Mouse (Mus musculus): ENCODE results near the gene Gm36864. TPM values are rescaled to one million over a fixed set of nuclear protein-coding genes. Genes with fewer than 3 reads are reported as not detected.
"Not testable (repeated sequence)": the region's sequence is repeated elsewhere in the genome, so short reads cannot be mapped to it uniquely, and the experiment has no call there.

Gene Gm36864
- polyA plus RNA-seq, 1 experiment from 2014 or later, result not detected

DNA sequence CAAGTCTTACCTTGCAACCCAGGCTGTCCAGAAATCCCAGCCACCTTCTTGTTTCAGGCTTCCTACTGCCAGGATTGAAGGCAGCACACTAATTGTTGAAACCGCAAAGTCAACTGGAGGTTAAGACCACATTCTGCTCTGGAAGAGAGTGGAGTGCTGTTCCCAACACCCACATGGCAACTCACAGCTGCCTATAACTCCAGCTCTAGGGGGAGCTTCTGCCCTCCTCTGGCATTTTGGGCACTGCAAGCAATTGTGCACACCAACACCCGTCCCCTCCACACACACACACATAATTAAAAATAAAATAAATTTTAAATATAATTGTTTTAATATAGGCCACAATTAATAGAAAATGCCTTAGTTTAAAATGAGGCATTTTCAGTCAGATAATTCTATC is 5.2 kb downstream of the Gm36864 start:
- Histone ChIP-seq H3K4me1 (replicated peaks) (peaks cover 9% of the 10 kb centered on the region), H3K36me3 (no peaks in the 10 kb centered on the region), H3K9me3 (no peaks in the 10 kb centered on the region), H3K27me3 (no peaks in the 10 kb centered on the region), H3K9ac (replicated peaks) (no peak overlapping the region), H3K27ac (no peak overlapping the region), H3K4me3 (replicated peaks) (no peak overlapping the region), H3K4me2 (replicated peaks) (no peak overlapping the region)
- WGBS, result 72% methylated on average over 2 of the region's 2 CpGs
- ATAC-seq, result no peak

GRCm38 (mm10) chr7:44244080-44244479 is 8.1 kb downstream of the Gm36864 start:
- no peak overlapping the region for H3K4me3 ChIP-seq (replicated peaks)
- H3K4me1 ChIP-seq (replicated peaks), result peaks cover 27% of the 10 kb centered on the region
- H3K36me3 ChIP-seq, result peaks cover 11% of the 10 kb centered on the region
- no peak overlapping the region for H3K27ac ChIP-seq
- H3K4me2 ChIP-seq (replicated peaks), result no peak overlapping the region
- H3K9me3 ChIP-seq, result no peaks in the 10 kb centered on the region
- ATAC-seq, result no peak
- no peak overlapping the region for H3K9ac ChIP-seq (replicated peaks)
- H3K27me3 ChIP-seq, result no peaks in the 10 kb centered on the region
- WGBS, result 71% methylated on average over 1 of the region's 1 CpGs

DNA sequence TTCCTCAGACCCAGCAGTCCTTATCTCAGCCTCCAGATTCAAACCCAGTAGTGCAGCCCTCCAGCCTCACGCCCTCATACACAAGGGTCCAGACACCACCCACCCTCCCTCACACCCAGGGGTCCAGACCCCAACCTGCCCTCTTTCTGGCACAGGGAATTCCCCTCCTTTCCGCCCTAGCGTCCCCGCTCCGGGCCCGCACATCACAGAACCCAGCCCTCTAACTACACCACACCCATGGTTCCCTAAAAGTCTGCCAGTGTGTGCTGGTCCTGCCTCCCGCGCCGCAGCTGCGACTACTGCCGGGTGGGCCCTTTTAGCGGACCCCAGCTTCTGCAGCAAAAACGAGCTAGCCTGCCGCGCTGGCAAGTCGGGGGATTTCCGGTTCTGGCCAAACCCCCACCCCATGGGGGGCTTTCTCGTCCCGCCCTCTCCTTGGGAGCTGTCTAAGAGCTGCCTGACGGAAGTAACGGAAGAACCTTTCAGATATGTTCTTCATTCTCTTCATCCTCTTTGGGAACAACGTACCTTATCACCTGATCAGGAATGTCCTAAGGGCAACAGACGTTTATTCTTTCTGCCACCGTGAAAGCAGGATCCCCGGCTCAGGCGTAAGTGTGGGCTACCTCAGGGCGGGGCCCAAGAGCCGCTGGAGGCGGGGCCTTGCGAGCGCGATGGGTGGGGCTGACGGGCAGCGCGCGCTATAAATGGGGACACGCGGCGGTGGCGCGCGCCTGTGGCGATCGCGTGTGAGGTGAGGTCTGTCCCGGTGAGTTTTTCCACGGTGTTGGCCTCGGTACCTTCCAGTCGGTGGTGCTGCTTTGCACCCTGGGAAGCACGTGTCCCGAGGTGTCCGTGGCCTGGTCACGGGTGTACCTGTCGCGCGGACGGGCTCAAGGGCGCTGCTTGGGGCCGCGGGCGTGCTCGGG is 10.3 kb downstream of the Gm36864 start, which contains the start of the genes 1700028J19Rik and 2410002F23Rik:
TSS of gene 1700028J19Rik (minus strand) at position 641 of the 929 bp plus-strand sequence.
TSS of gene 2410002F23Rik (plus strand) at position 668 of the 929 bp plus-strand sequence.
- Histone ChIP-seq H3K4me1 (replicated peaks) (peaks cover 40% of the 10 kb centered on the region), H3K9ac (replicated peaks) (peak within 1 kb of the TSS; percentile 92), H3K9me3 (no peaks in the 10 kb centered on the region), H3K27ac (peak within 1 kb of the TSS; percentile 94), H3K4me2 (replicated peaks) (peak within 1 kb of the TSS; percentile 82), H3K36me3 (peaks cover 33% of the 10 kb centered on the region), H3K27me3 (no peaks in the 10 kb centered on the region), H3K4me3 (replicated peaks) (peak within 1 kb of the TSS; percentile 90)
- ATAC-seq, result peak; percentile 88
- WGBS, result under 1% methylated on average over 62 of the region's 62 CpGs

DNA sequence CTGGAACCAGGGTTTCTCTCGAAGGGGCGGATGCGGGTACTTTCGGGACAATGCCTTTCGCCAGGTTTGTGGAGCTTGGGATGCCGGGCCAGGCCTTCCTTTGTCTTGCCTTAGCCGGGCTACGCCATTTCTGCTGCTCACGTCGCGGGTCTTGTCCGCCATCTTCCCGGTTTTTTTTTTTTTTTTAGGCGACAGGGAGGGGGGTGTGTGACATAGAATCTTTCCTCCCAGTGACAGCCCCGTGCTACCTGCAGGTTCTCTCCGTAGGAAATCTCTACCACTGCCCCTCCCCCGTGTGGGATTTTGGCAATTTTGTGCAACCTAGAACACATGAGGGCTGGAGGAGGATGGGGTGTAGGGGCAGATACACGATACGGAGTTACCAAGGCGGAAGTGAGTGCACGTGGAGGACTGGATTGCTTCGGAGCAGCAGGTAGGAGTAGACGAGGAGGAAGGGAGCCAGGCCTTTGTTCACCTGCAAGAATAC is 11.1 kb downstream of the Gm36864 start:
- Histone ChIP-seq H3K27ac (peak overlapping the region; percentile 94), H3K4me2 (replicated peaks) (peak overlapping the region; percentile 82), H3K36me3 (peaks cover 37% of the 10 kb centered on the region), H3K9ac (replicated peaks) (peak overlapping the region; percentile 92), H3K9me3 (no peaks in the 10 kb centered on the region), H3K4me3 (replicated peaks) (peak overlapping the region; percentile 90), H3K27me3 (no peaks in the 10 kb centered on the region), H3K4me1 (replicated peaks) (peaks cover 40% of the 10 kb centered on the region)
- 0% methylated on average over 23 of the region's 23 CpGs for WGBS
- peak; percentile 16 for ATAC-seq

- H3K4me3 ChIP-seq (replicated peaks), result peak overlapping the region; percentile 90
- 97% methylated on average over 2 of the region's 2 CpGs for WGBS
- H3K36me3 ChIP-seq, result peaks cover 47% of the 10 kb centered on the region
- ATAC-seq, result no peak
- H3K9me3 ChIP-seq, result no peaks in the 10 kb centered on the region
- H3K4me1 ChIP-seq (replicated peaks), result peaks cover 48% of the 10 kb centered on the region
- H3K27me3 ChIP-seq, result no peaks in the 10 kb centered on the region
- peak overlapping the region; percentile 82 for H3K4me2 ChIP-seq (replicated peaks)
- peak overlapping the region; percentile 92 for H3K9ac ChIP-seq (replicated peaks)
- no peak overlapping the region for H3K27ac ChIP-seq
Measured at GRCm38 (mm10) chr7:44247971-44248370, 12.0 kb downstream of the Gm36864 start.

DNA sequence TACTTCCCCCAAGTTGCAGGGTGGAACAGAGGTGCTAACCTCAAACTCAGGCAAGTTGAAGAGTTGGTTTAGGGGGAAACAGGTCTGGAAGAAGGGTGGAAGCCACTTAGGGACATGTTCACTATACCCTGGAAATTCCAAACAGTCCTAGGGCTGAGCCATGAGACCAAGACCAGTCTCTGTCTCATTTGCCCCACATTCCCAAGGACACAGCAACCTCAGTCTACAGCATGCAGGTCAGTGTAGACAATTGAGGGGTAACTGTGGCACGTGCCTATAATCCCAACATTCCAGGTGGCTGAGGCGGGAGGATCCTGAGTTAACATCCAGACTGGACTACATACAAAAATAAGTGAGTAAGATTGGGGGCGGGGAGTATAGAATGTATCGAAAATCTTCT is 13.3 kb downstream of the Gm36864 start:
- H3K9me3 ChIP-seq, result no peaks in the 10 kb centered on the region
- H3K36me3 ChIP-seq, result peaks cover 59% of the 10 kb centered on the region
- H3K27ac ChIP-seq, result no peak overlapping the region
- no peaks in the 10 kb centered on the region for H3K27me3 ChIP-seq
- no peak overlapping the region for H3K4me2 ChIP-seq (replicated peaks)
- H3K4me1 ChIP-seq (replicated peaks), result peaks cover 50% of the 10 kb centered on the region
- no peak for ATAC-seq
- WGBS, result 97% methylated on average over 4 of the region's 4 CpGs
- no peak overlapping the region for H3K4me3 ChIP-seq (replicated peaks)
- H3K9ac ChIP-seq (replicated peaks), result no peak overlapping the region

GRCm38 (mm10) chr7:44250732-44251275 is 14.8 kb downstream of the Gm36864 start:
- not testable (repeated sequence) for H3K9ac ChIP-seq (replicated peaks); H3K4me3 ChIP-seq (replicated peaks); H3K27ac ChIP-seq; H3K27me3 ChIP-seq; H3K9me3 ChIP-seq; ATAC-seq; H3K4me2 ChIP-seq (replicated peaks)
- WGBS, result 93% methylated on average over 17 of the region's 17 CpGs
- peaks cover 42% of the 10 kb centered on the region for H3K4me1 ChIP-seq (replicated peaks)
- peaks cover 70% of the 10 kb centered on the region for H3K36me3 ChIP-seq

- 70% methylated on average over 15 of the region's 15 CpGs for WGBS
- no peak overlapping the region for H3K4me3 ChIP-seq (replicated peaks)
- H3K36me3 ChIP-seq, result peaks cover 67% of the 10 kb centered on the region
- ATAC-seq, result no peak
- peak overlapping the region; percentile 14; the same call in 1 of the 2 replicates for H3K27ac ChIP-seq
- H3K4me2 ChIP-seq (replicated peaks), result no peak overlapping the region
- no peaks in the 10 kb centered on the region for H3K27me3 ChIP-seq
- H3K4me1 ChIP-seq (replicated peaks), result peaks cover 33% of the 10 kb centered on the region
- no peaks in the 10 kb centered on the region for H3K9me3 ChIP-seq
- H3K9ac ChIP-seq (replicated peaks), result 0 out of 2 replicates have a peak overlapping the region, but pooled peaks have one; percentile 42
Measured at GRCm38 (mm10) chr7:44253023-44253616, 17.1 kb downstream of the Gm36864 start.

GRCm38 (mm10) chr7:44254930-44255329 is 19.0 kb downstream of the Gm36864 start:
- no peaks in the 10 kb centered on the region for H3K27me3 ChIP-seq
- no peak overlapping the region for H3K9ac ChIP-seq (replicated peaks)
- H3K9me3 ChIP-seq, result no peaks in the 10 kb centered on the region
- 87% methylated on average over 6 of the region's 6 CpGs for WGBS
- no peak for ATAC-seq
- H3K4me1 ChIP-seq (replicated peaks), result peaks cover 16% of the 10 kb centered on the region; the same call in 1 of the 2 replicates
- no peak overlapping the region for H3K4me3 ChIP-seq (replicated peaks)
- peaks cover 50% of the 10 kb centered on the region for H3K36me3 ChIP-seq
- H3K4me2 ChIP-seq (replicated peaks), result no peak overlapping the region
- H3K27ac ChIP-seq, result no peak overlapping the region

DNA sequence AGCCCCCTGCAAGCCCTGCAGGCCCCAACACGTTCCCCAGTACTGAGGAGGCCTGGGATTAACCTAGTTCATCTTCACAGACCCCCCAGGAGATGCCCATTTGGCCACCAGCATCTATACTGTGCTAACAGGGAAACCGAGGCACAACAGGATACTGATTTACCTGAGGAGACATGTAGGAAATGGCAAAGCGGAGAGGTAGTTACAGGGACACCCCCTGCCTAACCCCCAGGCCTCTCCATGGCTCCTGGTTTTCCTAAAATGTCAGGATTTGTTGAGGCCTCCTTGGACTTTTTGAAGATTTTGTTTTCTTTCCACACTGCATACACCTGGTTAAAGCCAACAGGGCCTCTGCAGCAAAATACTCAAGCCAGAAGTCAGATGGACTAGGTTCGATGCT is 21.3 kb downstream of the Gm36864 start, which contains the start of gene Acp4:
TSS of gene Acp4 (minus strand) at position 101 of the 400 bp plus-strand sequence.
- H3K36me3 ChIP-seq, result peaks cover 30% of the 10 kb centered on the region
- H3K9me3 ChIP-seq, result no peaks in the 10 kb centered on the region
- WGBS, result 80% methylated on average over 4 of the region's 4 CpGs
- no peak within 1 kb of the TSS for H3K4me2 ChIP-seq (replicated peaks)
- no peak for ATAC-seq
- H3K27me3 ChIP-seq, result peaks cover 10% of the 10 kb centered on the region; the same call in 1 of the 2 replicates
- H3K4me1 ChIP-seq (replicated peaks), result 0 out of 2 replicates have a peak, but pooled peaks cover 8% of the 10 kb centered on the region
- no peak within 1 kb of the TSS for H3K4me3 ChIP-seq (replicated peaks)
- H3K27ac ChIP-seq, result no peak within 1 kb of the TSS
- no peak within 1 kb of the TSS for H3K9ac ChIP-seq (replicated peaks)

DNA sequence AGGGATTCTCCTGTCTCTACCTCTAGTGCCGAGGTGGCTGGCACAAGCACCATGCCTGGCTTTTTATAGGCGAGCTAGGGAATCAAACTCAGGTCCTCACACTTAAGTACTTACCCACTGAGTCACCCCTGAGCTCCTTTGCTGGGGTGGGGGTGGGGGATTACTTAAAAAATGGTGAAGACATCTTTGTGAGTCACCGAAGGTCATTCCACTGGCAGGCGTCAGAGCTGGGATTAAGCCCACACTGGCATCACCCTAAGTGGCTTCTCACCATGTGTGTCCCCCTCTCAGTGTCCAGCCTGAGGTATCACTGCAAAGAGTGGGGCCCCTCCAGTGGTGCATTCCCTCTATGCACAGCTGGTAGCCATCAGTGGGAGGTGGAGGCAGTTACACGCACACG is 24.4 kb downstream of the Gm36864 start:
- H3K27me3 ChIP-seq, result peaks cover 15% of the 10 kb centered on the region; the same call in 1 of the 2 replicates
- no peak overlapping the region for H3K27ac ChIP-seq
- H3K4me3 ChIP-seq (replicated peaks), result no peak overlapping the region
- ATAC-seq, result no peak
- peaks cover 7% of the 10 kb centered on the region for H3K4me1 ChIP-seq (replicated peaks)
- WGBS, result 73% methylated on average over 6 of the region's 6 CpGs
- H3K9me3 ChIP-seq, result no peaks in the 10 kb centered on the region
- H3K9ac ChIP-seq (replicated peaks), result no peak overlapping the region
- no peaks in the 10 kb centered on the region for H3K36me3 ChIP-seq
- no peak overlapping the region for H3K4me2 ChIP-seq (replicated peaks)
